Comparison of ENCODE assay signal across 8 mouse cellular contexts in genomic region chr9:42471921-42472747, GRCm38 (mm10). TPM values are rescaled to one million over a fixed set of nuclear protein-coding genes. Genes with fewer than 3 reads are reported as not detected.
DNase-seq lines count a peak whose midpoint lies in the region; ATAC-seq lines count a peak whose summit lies in the region.

No protein-coding gene starts in this region.

- H3K9ac ChIP-seq in intestine, embryonic 14.5 days (ENCODE audit: low read length) = peak overlapping the region; percentile 81

- H3K4me1 ChIP-seq in intestine, embryonic 14.5 days (replicated peaks; ENCODE audit: control insufficient read depth, insufficient read depth, low read length) = peaks cover 9% of the 10 kb centered on the region

- peak overlapping the region; percentile 87 for H3K4me2 ChIP-seq in intestine, embryonic 14.5 days (ENCODE audit: low read length)

- H3K9me3 ChIP-seq in intestine, embryonic 14.5 days (ENCODE audit: control insufficient read depth, low read length) = no peaks in the 10 kb centered on the region

- H3K36me3 ChIP-seq in intestine, embryonic 14.5 days (ENCODE audit: control insufficient read depth, insufficient read depth, low read length) = 0 out of 2 replicates have a peak, but pooled peaks cover 6% of the 10 kb centered on the region

- DNase-seq in adrenal gland, adult 2 months = peak; percentile 95
- peak; percentile 99 for DNase-seq in embryo, embryonic 11 days
- peak; percentile 83 for DNase-seq in gastrocnemius, postnatal 25 days
- DNase-seq in intestine, embryonic 14.5 days (ENCODE audit: low spot score) = peak; percentile 90
- peak; percentile 92 to 97 for DNase-seq in left cerebral cortex, postnatal 10 days (ENCODE audit: extremely low spot score in 1 of 2, low spot score in 2 of 2)
- DNase-seq in right cerebral cortex, postnatal 10 days (ENCODE audit: low spot score in 2 of 2) = peak; percentile 97 to 98
- peak; percentile 88 for DNase-seq in urinary bladder, postnatal 14 days (ENCODE audit: low spot score)

- peak overlapping the region; percentile 57 for H3K27ac ChIP-seq in intestine, embryonic 14.5 days (ENCODE audit: low read depth)

- ATAC-seq in intestine, embryonic 14.5 days (replicated peaks; ENCODE audit: low FRiP score, low TSS enrichment, low read depth) = peak; percentile 96
- peak; percentile 69 for ATAC-seq in megakaryocyte progenitor cell, adult 5-6 weeks (replicated peaks; ENCODE audit: poor library complexity)

- peak overlapping the region; percentile 80 for H3K4me3 ChIP-seq in intestine, embryonic 14.5 days (ENCODE audit: low read depth, low read length)

- 7% methylated on average over 48 of the region's 49 CpGs for WGBS in intestine, embryonic 14.5 days

- H3K27me3 ChIP-seq in intestine, embryonic 14.5 days (replicated peaks; ENCODE audit: control insufficient read depth, insufficient read depth, low read length) = no peaks in the 10 kb centered on the region

- intact Hi-C loops in left cerebral cortex, postnatal 10 days (cut with DNase I) = no loop called here

RNA-seq across cellular contexts. Expression of gene Tbcel, which starts 35.5 kb away (rescaled TPM):
- 10 to 100 TPM; 44.3 to 53.5 TPM for total RNA-seq in adrenal gland, adult 2 months (2021)
- 8.4 and 14.8 TPM in 2 replicates for polyA plus RNA-seq in adrenal gland, adult 2 months (2012; rRNA removed)
- total RNA-seq in gastrocnemius, postnatal 25 days (2021) = 10 to 100 TPM; 17.0 to 17.6 TPM
- polyA plus RNA-seq in intestine, embryonic 14.5 days (2014; fragmentation: Nextera tagmentation; extraction: Ambion mirVana) = 5.9 and 6.4 TPM in 2 replicates
- total RNA-seq in left cerebral cortex, postnatal 10 days (2021) = 10 to 100 TPM; 38.1 to 45.1 TPM
- total RNA-seq in megakaryocyte progenitor cell, adult 5-6 weeks (2015) = 10.6 and 11.2 TPM in 2 replicates
- 10.9 and 12.2 TPM in 2 replicates for total RNA-seq in megakaryocyte progenitor cell, adult 5-6 weeks (2017)

Comparison
In these comparisons a context has a peak if more than half of its experiments do, and no peak if none do; other contexts are left out.
1. Peak in every context shown above with its lines: DNase-seq, ATAC-seq, H3K4me3 ChIP-seq and H3K27ac ChIP-seq.